Mouse (Mus musculus): ENCODE measurements at regions not wholly inside any gene's neighbourhood (a gene's known extent, or its start where the extent isn't known, plus 50 kb on each side); places are given as distances from the start of the nearest gene placed in this dataset.

DNA sequence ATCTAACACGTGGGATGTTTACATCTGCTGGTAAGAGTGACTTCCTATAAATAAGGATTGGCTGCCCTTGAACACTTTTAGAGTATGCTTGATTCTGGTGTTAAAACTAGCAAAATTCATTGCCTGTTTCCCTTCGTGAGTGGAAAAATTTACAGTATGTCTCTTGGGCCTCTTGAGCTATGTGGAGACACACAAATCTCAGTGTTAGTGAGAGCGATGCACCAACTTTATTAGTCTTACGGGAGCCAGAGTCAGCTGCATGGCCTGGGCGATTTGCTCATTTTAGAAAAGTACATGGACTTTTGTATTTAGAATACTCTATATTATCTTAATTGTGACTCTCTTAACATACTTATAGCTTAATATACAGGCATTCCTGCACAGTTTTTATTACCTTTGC is 430.0 kb downstream of the Chl1 start:
- no peak for DNase-seq (ENCODE audit: low spot score in 2 of 2)
- no peak for TF ChIP-seq CTCF (conservative IDR thresholded peaks at IDR 0.05)
- no peak overlapping the region for H3K4me3 ChIP-seq
- no peak overlapping the region for H3K27ac ChIP-seq

DNA sequence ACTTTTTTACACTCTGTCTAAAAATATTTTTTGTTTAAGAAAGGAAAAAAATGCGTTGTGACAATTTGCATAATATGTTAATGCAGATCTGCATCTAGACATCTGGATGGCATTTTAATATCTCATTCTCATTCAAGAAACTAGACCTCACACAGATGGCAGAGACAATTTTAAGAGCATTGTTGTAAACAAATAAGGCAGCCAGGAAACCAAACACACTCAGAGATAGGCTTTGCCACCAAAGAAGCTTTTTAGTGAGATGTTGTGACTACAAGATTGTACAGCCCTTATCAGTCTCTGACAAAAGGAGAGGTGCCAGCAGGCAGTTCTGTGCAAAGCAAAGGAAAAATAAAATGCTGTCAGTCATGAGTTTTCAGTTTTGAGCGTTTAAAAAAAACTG is 434.0 kb downstream of the Chl1 start:
- peak in 1 of 2 experiments; percentile 30 for DNase-seq (ENCODE audit: low spot score in 2 of 2)
- no peak for TF ChIP-seq CTCF (conservative IDR thresholded peaks at IDR 0.05)
- H3K27ac ChIP-seq: no peak overlapping the region
- no peak overlapping the region for H3K4me3 ChIP-seq

DNA sequence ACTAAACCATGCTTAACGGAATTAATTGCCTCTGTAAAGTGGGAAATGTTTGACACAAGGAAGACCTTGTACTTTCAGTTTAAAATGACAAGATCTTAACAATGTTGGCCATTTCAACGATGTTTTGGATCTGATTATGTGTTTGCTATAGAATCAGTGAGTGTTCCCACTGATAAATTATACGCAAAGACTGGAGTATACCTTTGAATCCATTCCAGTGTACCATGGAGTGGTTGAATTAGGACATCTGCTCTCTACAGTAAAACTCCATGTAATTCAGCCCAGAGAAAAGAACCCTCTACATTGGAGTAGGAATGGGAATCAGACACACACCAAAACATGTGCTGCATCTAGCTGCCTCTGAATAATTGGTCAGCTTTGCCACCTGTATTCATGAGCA is 437.1 kb downstream of the Chl1 start:
- no peak for DNase-seq (ENCODE audit: low spot score in 2 of 2)
- no peak for TF ChIP-seq CTCF (conservative IDR thresholded peaks at IDR 0.05)
- no peak overlapping the region for H3K4me3 ChIP-seq

DNA sequence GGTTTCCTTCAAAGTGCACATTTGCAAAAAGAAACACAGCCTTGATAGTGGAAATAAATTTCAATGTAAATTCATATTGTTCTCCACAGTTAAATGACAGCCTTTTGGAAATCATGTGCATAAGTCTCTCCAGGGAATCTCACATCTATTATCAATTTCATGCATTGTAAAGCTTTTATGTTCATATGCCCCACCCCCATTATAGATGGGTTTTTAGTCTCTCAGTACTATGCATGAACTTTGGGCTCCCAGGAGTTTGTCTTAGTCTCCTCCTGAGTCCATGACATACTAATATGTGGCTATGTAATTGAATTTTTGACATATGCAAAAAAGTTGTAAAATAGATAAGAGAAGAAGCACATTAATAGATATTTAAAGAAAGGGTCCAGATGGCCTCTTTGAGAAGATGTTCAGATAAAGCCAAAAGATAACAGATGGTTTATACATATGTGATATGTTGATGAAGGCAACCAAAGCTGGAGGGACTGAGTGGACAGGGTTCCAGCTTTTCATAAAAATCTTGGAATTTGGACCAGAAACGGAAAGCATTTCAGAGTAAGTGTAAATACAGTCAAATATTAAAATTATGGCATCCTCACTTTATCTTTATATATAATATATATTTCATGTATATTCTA is 442.9 kb downstream of the Chl1 start:
- DNase-seq (ENCODE audit: low spot score in 2 of 2): no peak
- no peak overlapping the region for H3K4me3 ChIP-seq
- no peak for TF ChIP-seq CTCF (conservative IDR thresholded peaks at IDR 0.05)
- no peak overlapping the region for H3K27ac ChIP-seq

More for the DNA sequence above, 437.1 kb downstream of the Chl1 start:
- no peak overlapping the region for H3K27ac ChIP-seq

DNA sequence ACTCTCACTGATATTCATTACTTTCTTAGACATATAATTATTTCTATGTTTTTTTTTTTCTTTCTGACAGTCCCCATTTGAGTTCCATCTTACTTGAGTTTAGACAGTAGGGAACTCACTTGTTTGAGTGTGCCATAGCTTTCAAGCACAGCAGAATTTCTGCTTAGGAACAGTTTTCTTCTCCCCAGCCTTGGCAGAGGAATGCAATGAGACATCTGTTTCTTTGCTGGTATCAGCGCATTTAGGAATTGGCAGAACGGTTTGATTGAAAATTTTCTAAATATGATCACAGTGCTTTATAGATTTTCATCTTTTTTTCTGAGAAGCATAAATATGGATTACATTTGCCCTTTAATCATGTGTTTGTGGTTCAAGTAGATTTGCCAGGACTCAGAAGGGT is 448.6 kb downstream of the Chl1 start:
- peak overlapping the region; percentile 46 for H3K27ac ChIP-seq
- no peak for TF ChIP-seq CTCF (conservative IDR thresholded peaks at IDR 0.05)
- peak; percentile 48 to 74 for DNase-seq (ENCODE audit: low spot score in 2 of 2)
- no peak overlapping the region for H3K4me3 ChIP-seq

DNA sequence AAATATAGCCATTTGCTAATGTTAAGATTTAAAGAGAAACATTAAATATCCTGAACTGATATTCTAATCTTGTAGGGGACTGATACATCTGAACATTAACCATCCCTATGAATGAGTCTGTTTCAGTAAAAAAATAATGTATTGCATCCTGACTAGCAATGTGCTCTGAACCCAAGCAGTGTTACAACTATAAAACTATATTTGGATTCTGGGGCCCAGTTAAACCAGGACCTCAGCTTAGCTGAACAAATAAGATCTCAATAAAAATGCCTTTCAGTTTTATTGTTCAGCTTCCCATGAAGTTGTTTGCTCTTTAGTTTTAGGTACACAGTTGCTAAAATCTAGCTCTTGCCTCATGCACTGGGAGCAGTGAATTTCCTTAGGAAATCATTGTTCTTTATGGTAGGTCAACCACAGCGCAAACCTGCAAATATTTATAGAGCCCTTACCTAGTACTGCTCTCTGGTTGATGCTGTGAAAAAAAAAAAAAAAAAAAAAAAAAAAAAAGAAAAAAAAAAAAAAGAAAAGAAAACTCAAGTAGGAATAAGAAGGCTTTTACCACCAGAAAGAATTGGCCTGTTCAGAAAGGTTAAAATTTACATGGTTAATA is 457.5 kb downstream of the Chl1 start:
- TF ChIP-seq CTCF (conservative IDR thresholded peaks at IDR 0.05): no peak
- no peak overlapping the region for H3K4me3 ChIP-seq
- no peak overlapping the region for H3K27ac ChIP-seq
- DNase-seq (ENCODE audit: low spot score in 2 of 2): no peak

DNA sequence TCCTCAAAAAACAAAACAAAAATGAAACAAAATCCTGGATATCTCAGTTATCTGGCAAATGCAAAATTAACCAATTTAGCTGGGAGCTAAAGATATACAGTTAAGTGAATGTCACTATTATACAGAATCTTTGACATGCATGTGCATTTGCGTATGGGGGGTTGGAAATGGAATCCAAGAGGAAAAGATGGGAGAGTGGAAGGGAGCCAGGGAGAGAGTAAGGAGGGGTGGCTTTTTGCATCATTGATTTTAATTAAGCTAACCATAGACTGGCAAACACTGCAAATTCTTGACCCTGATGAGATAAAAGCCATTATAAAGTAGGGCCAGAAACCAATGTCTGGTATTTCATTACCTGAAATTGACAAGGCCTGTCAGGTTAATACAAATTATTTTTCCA is 488.8 kb downstream of the Chl1 start:
- H3K4me3 ChIP-seq: no peak overlapping the region
- no peak overlapping the region for H3K27ac ChIP-seq
- DNase-seq (ENCODE audit: low spot score in 2 of 2): no peak
- no peak for TF ChIP-seq CTCF (conservative IDR thresholded peaks at IDR 0.05)

DNA sequence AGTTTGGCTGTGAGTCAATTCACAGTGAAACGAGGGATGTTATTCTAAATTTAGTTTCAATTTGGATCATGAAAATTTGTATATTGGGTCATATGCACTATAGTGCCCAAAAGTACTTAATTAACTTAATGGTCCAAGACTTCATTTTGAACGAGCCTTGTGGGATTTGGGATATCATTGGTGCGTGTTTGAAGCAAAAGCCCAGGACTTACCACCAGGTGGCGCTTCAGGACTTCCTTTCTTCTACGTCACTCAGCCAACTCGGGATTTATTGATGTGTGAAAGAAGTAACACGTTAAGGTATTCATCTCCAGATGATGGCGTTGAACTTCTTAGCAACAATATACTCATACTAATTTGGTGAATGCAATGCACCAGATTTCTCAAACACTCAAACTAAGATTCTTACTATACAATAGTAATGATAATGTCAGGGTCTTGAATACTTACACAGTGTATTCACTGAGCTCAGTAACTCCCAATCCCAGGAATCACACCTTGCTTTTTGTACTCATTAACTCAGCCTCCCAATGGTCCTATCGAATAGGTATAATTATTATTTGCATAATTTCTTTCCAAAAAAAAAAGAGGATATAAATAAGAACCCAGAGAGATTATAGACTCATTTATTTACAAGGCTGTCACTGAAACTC is 464.0 kb upstream of the Cntn6 start:
- Histone ChIP-seq H3K27ac (no peak overlapping the region), H3K4me3 (peak overlapping the region; percentile 19)
- peak; percentile 93 for TF ChIP-seq CTCF (conservative IDR thresholded peaks at IDR 0.05)
- DNase-seq (ENCODE audit: low spot score in 2 of 2): peak; percentile 80 to 86

DNA sequence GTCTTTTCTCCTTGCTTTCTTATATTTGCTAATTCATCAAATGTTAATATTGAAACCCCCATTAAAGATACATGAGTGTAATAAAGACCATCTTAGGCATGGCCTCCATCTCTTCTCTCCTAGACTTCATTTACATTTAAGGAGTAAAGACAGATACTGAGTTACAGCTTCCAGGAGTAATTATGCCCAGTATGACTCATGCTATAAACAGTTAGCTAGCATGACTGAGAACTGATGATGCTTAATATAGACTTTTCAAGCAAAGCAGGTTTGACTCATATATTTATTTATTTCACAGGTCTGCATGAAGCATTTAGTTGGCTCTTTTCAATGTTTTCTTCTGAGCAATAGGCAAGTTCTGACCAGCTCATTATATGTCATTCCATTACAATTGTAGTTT is 453.7 kb upstream of the Cntn6 start:
- Histone ChIP-seq H3K27ac (no peak overlapping the region), H3K4me3 (no peak overlapping the region)
- no peak for DNase-seq (ENCODE audit: low spot score in 2 of 2)
- TF ChIP-seq CTCF (conservative IDR thresholded peaks at IDR 0.05): no peak

DNA sequence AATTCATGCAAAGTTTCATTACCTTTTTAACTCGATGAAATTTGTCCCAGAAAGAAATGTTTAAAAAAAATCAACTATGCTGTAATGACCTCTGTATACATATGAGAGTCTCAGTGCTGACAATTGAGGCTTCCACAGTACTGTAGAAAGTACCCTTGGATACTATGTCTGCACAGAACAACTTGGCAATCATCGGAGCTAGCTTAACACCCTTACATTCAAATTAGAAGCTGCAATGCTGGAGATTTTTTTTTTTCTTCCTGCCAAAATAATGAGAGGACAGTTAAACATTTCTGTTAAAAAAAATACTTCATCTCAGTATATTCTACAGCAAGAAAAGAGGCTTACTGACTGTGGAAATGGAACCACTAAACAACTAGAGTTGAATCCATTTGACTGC is 452.1 kb upstream of the Cntn6 start:
- Histone ChIP-seq H3K27ac (no peak overlapping the region), H3K4me3 (no peak overlapping the region)
- no peak for TF ChIP-seq CTCF (conservative IDR thresholded peaks at IDR 0.05)
- DNase-seq (ENCODE audit: low spot score in 2 of 2): no peak

DNA sequence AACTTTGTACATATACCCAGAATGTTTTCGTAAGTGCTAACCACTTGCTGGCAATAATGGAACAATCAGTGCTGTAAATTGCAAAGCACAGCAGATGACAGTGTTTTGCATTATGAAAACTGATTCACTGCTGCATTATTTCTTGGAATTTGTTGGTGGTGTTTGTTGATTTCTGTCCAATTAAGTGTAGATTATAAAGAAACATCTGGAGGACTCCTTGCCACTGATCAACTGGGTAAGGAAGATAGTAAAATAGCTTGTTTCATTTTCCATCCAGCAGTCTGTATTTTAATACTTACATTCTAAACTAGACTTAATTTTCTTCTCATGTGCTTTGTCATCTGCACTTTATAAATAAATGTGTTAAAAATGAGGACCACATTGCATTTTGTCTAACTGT is 436.6 kb upstream of the Cntn6 start:
- Histone ChIP-seq H3K27ac (no peak overlapping the region), H3K4me3 (no peak overlapping the region)
- DNase-seq (ENCODE audit: low spot score in 2 of 2): no peak
- no peak for TF ChIP-seq CTCF (conservative IDR thresholded peaks at IDR 0.05)

DNA sequence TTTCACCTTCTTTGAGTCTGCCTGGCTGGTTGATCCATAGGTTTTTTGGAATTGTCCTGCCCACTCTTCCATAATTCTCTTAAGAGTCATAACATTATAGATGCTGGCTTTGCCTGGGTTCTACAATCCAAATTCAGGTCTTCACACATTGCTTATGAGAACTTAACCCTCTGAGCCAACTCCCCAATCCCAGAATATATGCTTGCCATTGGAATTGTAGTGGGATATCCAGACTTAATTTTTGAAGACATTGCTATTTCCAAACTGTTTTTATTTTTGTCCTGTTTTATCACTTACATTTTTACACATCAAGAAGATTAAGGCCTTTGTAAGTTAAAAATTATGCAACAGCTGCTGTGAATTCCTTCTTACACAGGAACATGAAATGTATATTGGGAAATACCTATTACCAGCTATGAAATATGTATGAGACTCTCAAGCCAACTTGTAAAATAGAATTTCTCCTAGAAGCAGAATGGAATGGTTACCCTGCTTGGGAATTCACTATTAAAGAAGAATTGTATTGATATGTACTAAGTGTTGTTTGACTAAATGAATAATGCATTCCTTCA is 430.8 kb upstream of the Cntn6 start:
- no peak for DNase-seq (ENCODE audit: low spot score in 2 of 2)
- no peak for TF ChIP-seq CTCF (conservative IDR thresholded peaks at IDR 0.05)
- Histone ChIP-seq H3K27ac (no peak overlapping the region), H3K4me3 (no peak overlapping the region)

DNA sequence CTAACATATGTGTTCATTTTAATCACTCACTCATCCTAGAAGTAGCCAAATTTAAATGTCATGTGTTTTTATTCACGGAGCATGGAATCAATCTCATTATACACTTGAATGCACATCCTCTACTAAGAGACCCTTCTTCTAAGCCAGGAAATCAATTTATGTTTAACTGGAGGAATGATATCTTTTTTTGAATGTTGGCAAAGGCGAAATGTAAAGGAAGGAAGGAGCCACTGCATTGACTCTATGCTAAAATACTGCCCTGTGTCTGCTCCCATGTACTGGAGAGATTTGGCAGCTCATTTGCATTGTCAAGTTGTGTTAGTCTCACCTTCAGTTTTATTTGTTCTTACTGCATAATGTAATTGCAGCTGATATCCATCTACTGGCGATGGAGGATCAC is 412.0 kb upstream of the Cntn6 start:
- DNase-seq (ENCODE audit: low spot score in 2 of 2): no peak
- no peak overlapping the region for H3K4me3 ChIP-seq
- no peak overlapping the region for H3K27ac ChIP-seq
- TF ChIP-seq CTCF (conservative IDR thresholded peaks at IDR 0.05): no peak

DNA sequence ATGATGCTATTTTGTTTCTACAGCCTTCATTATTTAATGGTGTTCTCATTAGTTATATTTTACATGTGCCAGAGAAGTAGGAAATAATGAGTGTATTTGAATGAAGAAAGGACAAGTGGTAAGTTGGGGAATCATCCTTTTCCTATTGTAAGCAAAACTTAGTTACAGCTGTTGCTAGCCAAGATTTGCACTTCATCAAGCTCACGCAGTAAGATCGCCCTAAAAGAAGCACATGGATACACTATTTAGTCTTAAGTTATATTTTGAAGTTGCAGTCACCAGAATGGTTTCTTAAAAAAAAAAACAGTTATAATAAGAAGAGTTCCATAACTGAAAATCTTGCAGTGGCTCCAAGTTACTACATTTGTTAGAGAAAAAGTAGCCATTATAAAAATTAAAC is 410.3 kb upstream of the Cntn6 start:
- Histone ChIP-seq H3K27ac (no peak overlapping the region), H3K4me3 (no peak overlapping the region)
- TF ChIP-seq CTCF (conservative IDR thresholded peaks at IDR 0.05): no peak
- DNase-seq (ENCODE audit: low spot score in 2 of 2): no peak

All from layer of hippocampus, adult 2 months (tissue).